Mouse (Mus musculus): ENCODE measurements around the gene Slc16a4. TPM values are rescaled to one million over a fixed set of nuclear protein-coding genes. Genes with fewer than 3 reads are reported as not detected.
A peak's percentile ranks its signal among the peaks of the same experiment; 100 is the strongest.

The Slc16a4 gene
- total and polyA plus RNA-seq, 3 experiments: 0.04 to 0.65 TPM; not detected in 1

DNA sequence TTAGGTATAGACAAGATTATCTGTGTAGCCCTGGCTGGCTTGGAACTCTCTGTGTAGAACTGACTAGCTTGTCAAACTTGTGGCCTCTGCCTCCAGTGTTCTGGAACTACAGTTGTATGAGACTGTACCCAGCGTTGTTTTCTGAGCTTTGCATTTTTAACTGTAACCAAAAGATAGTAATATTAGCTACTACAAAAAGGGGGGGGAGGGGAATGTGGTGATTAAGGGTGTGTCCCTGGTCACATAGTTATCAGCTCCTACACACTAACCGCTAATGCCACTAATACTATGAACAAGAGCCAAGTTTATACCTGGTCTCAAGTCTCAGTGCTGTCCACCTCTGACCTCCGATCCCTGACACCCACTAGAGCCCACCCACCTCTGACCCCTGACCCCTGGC lies 18.6 kb upstream of the Slc16a4 start:
- no peaks in the 10 kb centered on the region for H3K9me3 ChIP-seq (replicated peaks; ENCODE audit: insufficient read depth, low read length)
- H3K36me3 ChIP-seq (ENCODE audit: control insufficient read depth in 1 of 2, insufficient read depth in 2 of 2, low read length in 2 of 2): peaks cover 0 to 2% of the 10 kb centered on the region in 2 experiments; a peak in 1 of 4 replicates
- H3K79me2 ChIP-seq (ENCODE audit: control insufficient read depth, insufficient read depth, low read length, poor library complexity): no peaks in the 10 kb centered on the region
- H3K27ac ChIP-seq (ENCODE audit: control insufficient read depth, low read depth, low read length): no peak overlapping the region
- H3K4me3 ChIP-seq (ENCODE audit: control insufficient read depth in 1 of 2, insufficient read depth in 1 of 2, low read depth in 2 of 2, low read length in 2 of 2): no peak overlapping the region
- no peak overlapping the region for H3K9ac ChIP-seq (ENCODE audit: control insufficient read depth, low read depth, low read length, poor library complexity, severe bottlenecking)
- H3K4me1 ChIP-seq (ENCODE audit: control insufficient read depth in 1 of 2, insufficient read depth in 2 of 2, low read length in 2 of 2): 0 out of 4 replicates have a peak, but pooled peaks cover 0 to 3% of the 10 kb centered on the region in 2 experiments
- TF ChIP-seq TCF12 (IDR thresholded peaks at IDR 0.05; ENCODE audit: low read depth, low read length) (peak; percentile 52; the same call in 1 of the 2 replicates), GATA1 (IDR thresholded peaks at IDR 0.05; ENCODE audit: low read depth, low read length) (peak; percentile 37; the same call in 1 of the 2 replicates), SMC3 (IDR thresholded peaks at IDR 0.05; ENCODE audit: low read depth, low read length) (no peak), ETS1 (IDR thresholded peaks at IDR 0.05; ENCODE audit: low read depth, low read length) (no peak), ZKSCAN1 (IDR thresholded peaks at IDR 0.05; ENCODE audit: low read depth, low read length) (no peak), EP300 (IDR thresholded peaks at IDR 0.05; ENCODE audit: low read depth in 1 of 2, low read length in 2 of 2) (peak; percentile 64 to 76), ELF1 (IDR thresholded peaks at IDR 0.05; ENCODE audit: low read depth, low read length) (no peak), RCOR1 (IDR thresholded peaks at IDR 0.05; ENCODE audit: low read depth, low read length) (peak; percentile 55), TAL1 (IDR thresholded peaks at IDR 0.05; ENCODE audit: low read length) (peak; percentile 26; the same call in 1 of the 2 replicates)
- DNase-seq (ENCODE audit: low read depth, low spot score): peak; percentile 55
- H3K27me3 ChIP-seq (ENCODE audit: control insufficient read depth in 1 of 2, insufficient read depth in 2 of 2, low read length in 2 of 2): peaks cover 2 to 3% of the 10 kb centered on the region in 2 experiments; a peak in 1 of 4 replicates

DNA sequence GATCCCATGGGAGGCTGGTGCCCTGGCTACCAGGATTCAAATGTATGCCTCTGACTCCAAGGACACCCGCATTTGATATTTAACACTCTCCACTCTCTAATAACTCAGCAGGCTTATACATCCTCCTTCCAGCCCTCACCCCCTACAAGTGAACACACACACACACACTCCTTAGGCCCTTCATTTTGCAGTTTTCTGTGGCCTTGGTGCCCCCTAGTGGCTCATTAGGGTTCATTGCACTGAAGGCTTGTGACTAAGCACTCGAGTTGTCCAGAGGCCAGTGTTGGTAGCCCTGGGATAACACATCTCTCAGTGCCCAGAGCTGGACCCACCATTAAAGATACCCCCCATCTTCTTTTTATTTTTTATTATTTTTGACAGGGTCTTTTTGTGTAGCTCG lies 17.2 kb upstream of the Slc16a4 start:
- Histone ChIP-seq H3K4me1 (ENCODE audit: control insufficient read depth in 1 of 2, insufficient read depth in 2 of 2, low read length in 2 of 2) (0 out of 4 replicates have a peak, but pooled peaks cover 0 to 3% of the 10 kb centered on the region in 2 experiments), H3K27ac (ENCODE audit: control insufficient read depth, low read depth, low read length) (no peak overlapping the region), H3K27me3 (ENCODE audit: control insufficient read depth in 1 of 2, insufficient read depth in 2 of 2, low read length in 2 of 2) (no peaks in the 10 kb centered on the region; a peak in 1 of 4 replicates), H3K4me3 (ENCODE audit: control insufficient read depth in 1 of 2, insufficient read depth in 1 of 2, low read depth in 2 of 2, low read length in 2 of 2) (no peak overlapping the region), H3K9ac (ENCODE audit: control insufficient read depth, low read depth, low read length, poor library complexity, severe bottlenecking) (no peak overlapping the region), H3K36me3 (ENCODE audit: control insufficient read depth in 1 of 2, insufficient read depth in 2 of 2, low read length in 2 of 2) (peaks cover 0 to 2% of the 10 kb centered on the region in 2 experiments; a peak in 1 of 4 replicates), H3K79me2 (ENCODE audit: control insufficient read depth, insufficient read depth, low read length, poor library complexity) (no peaks in the 10 kb centered on the region), H3K9me3 (replicated peaks; ENCODE audit: insufficient read depth, low read length) (no peaks in the 10 kb centered on the region)
- TF ChIP-seq KAT2A (conservative IDR thresholded peaks at IDR 0.05; ENCODE audit: low read depth, low read length) (no peak), GATA1 (IDR thresholded peaks at IDR 0.05; ENCODE audit: low read depth, low read length) (no peak), RAD21 (IDR thresholded peaks at IDR 0.05; ENCODE audit: low read depth, low read length) (peak; percentile 79), UBTF (IDR thresholded peaks at IDR 0.05; ENCODE audit: borderline replicate concordance, insufficient read depth, low read depth, low read length) (no peak), POLR2AphosphoS5 (IDR thresholded peaks at IDR 0.05; ENCODE audit: borderline replicate concordance, low read depth, low read length) (no peak), SIN3A (IDR thresholded peaks at IDR 0.05; ENCODE audit: low read length) (no peak), USF2 (IDR thresholded peaks at IDR 0.05; ENCODE audit: borderline replicate concordance in 1 of 2, insufficient read depth in 1 of 2, low read depth in 1 of 2, low read length in 2 of 2) (no peak), TCF12 (IDR thresholded peaks at IDR 0.05; ENCODE audit: low read depth, low read length) (no peak), SMC3 (IDR thresholded peaks at IDR 0.05; ENCODE audit: low read depth, low read length) (peak; percentile 78), NRF1 (IDR thresholded peaks at IDR 0.05; ENCODE audit: insufficient read depth, low read depth, low read length, poor library complexity, severe bottlenecking) (no peak), CTCF (IDR thresholded peaks at IDR 0.05 in 2 of 3, conservative IDR thresholded peaks at IDR 0.05 in 1 of 3; ENCODE audit: control insufficient read depth in 1 of 3, insufficient read depth in 1 of 3, low read depth in 2 of 3, low read length in 3 of 3, poor library complexity in 1 of 3, severe bottlenecking in 1 of 3) (peak; percentile 75 to 88 (median 81)), GABPA (IDR thresholded peaks at IDR 0.05; ENCODE audit: low read depth, low read length) (no peak), ZC3H11A (IDR thresholded peaks at IDR 0.05; ENCODE audit: low read depth, low read length) (peak; percentile 43; the same call in 1 of the 2 replicates), E2F4 (IDR thresholded peaks at IDR 0.05; ENCODE audit: borderline replicate concordance, low read depth, low read length) (no peak), MEF2A (IDR thresholded peaks at IDR 0.05; ENCODE audit: extremely low read depth, insufficient replicate concordance, low read depth, low read length, poor library complexity, severe bottlenecking) (no peak)
- peak; percentile 80 for DNase-seq (ENCODE audit: low read depth, low spot score)

Measured in MEL (cell line).